Comparison of ENCODE assay signal across 24 mouse cellular contexts in genomic region chr10:128621986-128622520, GRCm38 (mm10). TPM values are rescaled to one million over a fixed set of nuclear protein-coding genes. Genes with fewer than 3 reads are reported as not detected.
DNase-seq lines count a peak whose midpoint lies in the region; ATAC-seq and TF ChIP-seq lines count a peak whose summit lies in the region.
"Had no signal": no experiment of that assay in that cellular context is flagged by ENCODE, and none has a peak within 500 bp of the region (broad histone marks: within the 10 kb centered on the region; RNA-seq: fewer than 3 reads in every experiment).

No protein-coding gene starts in this region.

- intact Hi-C loops in heart, postnatal 36 days (cut with DNase I), result loop anchor here (10.0 kb wide), 1 partner anchor 273 kb away; the partner anchor contains the start of gene Gdf11

- 78% methylated on average over 3 of the region's 3 CpGs for WGBS in midbrain, embryonic 11.5 days
- 72% methylated on average over 3 of the region's 3 CpGs for WGBS in midbrain, embryonic 14.5 days

- no peak for DNase-seq in layer of hippocampus, adult 2 months (ENCODE audit: low spot score in 2 of 2)
- no peak for DNase-seq in layer of hippocampus, adult 18-20 months (ENCODE audit: low spot score in 2 of 2)
- peak; percentile 78 for DNase-seq in midbrain, embryonic 11.5 days (ENCODE audit: low spot score, missing footprints)
- no peak for DNase-seq in midbrain, embryonic 14.5 days
- DNase-seq in MEL-GATA-1-ER (ENCODE audit: extremely low read depth, low read depth), result peak; percentile 36
- DNase-seq in heart, postnatal 36 days, result no peak
- no peak for DNase-seq in right cerebral cortex, adult 2 months (ENCODE audit: low spot score in 2 of 2)
- DNase-seq: adrenal gland, adult 8-10 months; cerebellum, adult 9-10 months; gastrocnemius, postnatal 14 days; heart, adult 18-20 months; kidney, adult 8-10 months; kidney, postnatal 25 days; right cerebral cortex, postnatal 14 days had no signal

- H3K4me2 ChIP-seq in midbrain, embryonic 11.5 days, result no peak overlapping the region
- no peak overlapping the region for H3K4me2 ChIP-seq in midbrain, embryonic 14.5 days (ENCODE audit: low read length)
- H3K4me2 ChIP-seq: embryonic facial prominence, embryonic 12.5 days; heart, embryonic 15.5 days; lung, embryonic 15.5 days; midbrain, embryonic 15.5 days; stomach, embryonic 15.5 days had no signal

- H3K9me3 ChIP-seq in midbrain, embryonic 11.5 days (ENCODE audit: control insufficient read depth, low read length), result no peaks in the 10 kb centered on the region
- H3K9me3 ChIP-seq in midbrain, embryonic 14.5 days (ENCODE audit: control insufficient read depth, low read length), result no peaks in the 10 kb centered on the region
- H3K9me3 ChIP-seq: embryonic facial prominence, embryonic 12.5 days; heart, embryonic 15.5 days; hindbrain, embryonic 10.5 days; lung, embryonic 15.5 days; midbrain, embryonic 15.5 days; stomach, embryonic 15.5 days had no signal

- peaks cover 18% of the 10 kb centered on the region for H3K36me3 ChIP-seq in midbrain, embryonic 11.5 days (ENCODE audit: control insufficient read depth, insufficient read depth, low read length)
- peaks cover 28% of the 10 kb centered on the region for H3K36me3 ChIP-seq in midbrain, embryonic 14.5 days (ENCODE audit: control insufficient read depth, insufficient read depth, low read length)

- TF ChIP-seq CTCF in layer of hippocampus, adult 2 months (conservative IDR thresholded peaks at IDR 0.05), result peak; percentile 50

- no peak overlapping the region for H3K9ac ChIP-seq in midbrain, embryonic 11.5 days (ENCODE audit: low read length)
- no peak overlapping the region for H3K9ac ChIP-seq in midbrain, embryonic 14.5 days (replicated peaks; ENCODE audit: low read length)
- H3K9ac ChIP-seq: embryonic facial prominence, embryonic 12.5 days; heart, embryonic 15.5 days; lung, embryonic 15.5 days; midbrain, embryonic 15.5 days; stomach, embryonic 15.5 days had no signal

- no peak overlapping the region for H3K27ac ChIP-seq in layer of hippocampus, adult 2 months
- H3K27ac ChIP-seq in midbrain, embryonic 11.5 days (ENCODE audit: low read depth, low read length), result no peak overlapping the region
- no peak overlapping the region for H3K27ac ChIP-seq in midbrain, embryonic 14.5 days (replicated peaks; ENCODE audit: low read depth, low read length)
- H3K27ac ChIP-seq: embryonic facial prominence, embryonic 12.5 days; heart, embryonic 15.5 days; hindbrain, embryonic 10.5 days; lung, embryonic 15.5 days; midbrain, embryonic 15.5 days; stomach, embryonic 15.5 days had no signal

- ATAC-seq in midbrain, embryonic 11.5 days (ENCODE audit: low FRiP score), result no peak
- ATAC-seq in midbrain, embryonic 14.5 days (ENCODE audit: low FRiP score, low TSS enrichment), result no peak
- ATAC-seq: CD4-positive, CD25-positive, alpha-beta regulatory T cell, adult 4 months; forebrain, embryonic 14.5 days; midbrain, embryonic 15.5 days had no signal

- no peak overlapping the region for H3K4me3 ChIP-seq in layer of hippocampus, adult 2 months
- no peak overlapping the region for H3K4me3 ChIP-seq in midbrain, embryonic 11.5 days (ENCODE audit: low read depth, low read length)
- H3K4me3 ChIP-seq in midbrain, embryonic 14.5 days (replicated peaks; ENCODE audit: low read depth, low read length), result no peak overlapping the region
- H3K4me3 ChIP-seq: embryonic facial prominence, embryonic 12.5 days; heart, embryonic 15.5 days; hindbrain, embryonic 10.5 days; lung, embryonic 15.5 days; midbrain, embryonic 15.5 days; myocyte; stomach, embryonic 15.5 days had no signal

- no peaks in the 10 kb centered on the region for H3K27me3 ChIP-seq in midbrain, embryonic 11.5 days (ENCODE audit: control insufficient read depth, insufficient read depth, low read length)
- H3K27me3 ChIP-seq in midbrain, embryonic 14.5 days (ENCODE audit: control insufficient read depth, insufficient read depth, low read length), result no peaks in the 10 kb centered on the region
- H3K27me3 ChIP-seq: embryonic facial prominence, embryonic 12.5 days; heart, embryonic 15.5 days; lung, embryonic 15.5 days; midbrain, embryonic 15.5 days; stomach, embryonic 15.5 days had no signal

- H3K4me1 ChIP-seq in midbrain, embryonic 11.5 days (ENCODE audit: control insufficient read depth, insufficient read depth, low read length), result peaks cover 6% of the 10 kb centered on the region
- peaks cover 7% of the 10 kb centered on the region for H3K4me1 ChIP-seq in midbrain, embryonic 14.5 days (ENCODE audit: control insufficient read depth, insufficient read depth, low read length)

RNA-seq across cellular contexts. Expression of gene Rps26, which starts 4.5 kb away (rescaled TPM):
- total RNA-seq in layer of hippocampus, adult 2 months (2021), result 100 to 1,000 TPM; 283 to 303 TPM
- total RNA-seq in layer of hippocampus, adult 18-20 months (2021), result 100 to 1,000 TPM; 273 to 330 TPM
- 588 and 638 TPM in 2 replicates for polyA plus RNA-seq in midbrain, embryonic 11.5 days (2014; fragmentation: Nextera tagmentation; extraction: Ambion mirVana)
- polyA plus RNA-seq in midbrain, embryonic 14.5 days (2014; fragmentation: Nextera tagmentation; extraction: Ambion mirVana), result 529 and 586 TPM in 2 replicates
- total RNA-seq in heart, postnatal 36 days (2021), result 100 to 1,000 TPM; 246 to 289 TPM

RNA-seq across cellular contexts. Expression of gene Ikzf4, which starts 23.7 kb away (rescaled TPM):
- total RNA-seq in layer of hippocampus, adult 2 months (2021), result 10 to 100 TPM; 16.7 to 18.7 TPM
- 10 to 100 TPM; 15.5 to 16.5 TPM for total RNA-seq in layer of hippocampus, adult 18-20 months (2021)
- polyA plus RNA-seq in midbrain, embryonic 11.5 days (2014; fragmentation: Nextera tagmentation; extraction: Ambion mirVana), result 3.8 and 4.2 TPM in 2 replicates
- polyA plus RNA-seq in midbrain, embryonic 14.5 days (2014; fragmentation: Nextera tagmentation; extraction: Ambion mirVana), result 21.2 and 23.6 TPM in 2 replicates
- total RNA-seq in heart, postnatal 36 days (2021), result under 1 TPM; 0.62 to 0.69 TPM
- total RNA-seq: common myeloid progenitor, adult 5-6 weeks had no signal

RNA-seq across cellular contexts. Expression of gene Erbb3, which starts 32.6 kb away (rescaled TPM):
- total RNA-seq in layer of hippocampus, adult 2 months (2021), result 1 to 10 TPM; 5.7 to 5.9 TPM
- 1 to 10 TPM; 7.1 to 7.5 TPM for total RNA-seq in layer of hippocampus, adult 18-20 months (2021)
- 0.49 and 0.77 TPM in 2 replicates for polyA plus RNA-seq in midbrain, embryonic 11.5 days (2014; fragmentation: Nextera tagmentation; extraction: Ambion mirVana)
- polyA plus RNA-seq in midbrain, embryonic 14.5 days (2014; fragmentation: Nextera tagmentation; extraction: Ambion mirVana), result 0.26 and 0.47 TPM in 2 replicates
- 1 to 10 TPM; 8.9 to 9.2 TPM for total RNA-seq in heart, postnatal 36 days (2021)

RNA-seq across cellular contexts. Expression of gene Suox, which starts 51.8 kb away (rescaled TPM):
- 10 to 100 TPM; 12.5 to 12.6 TPM for total RNA-seq in layer of hippocampus, adult 2 months (2021)
- total RNA-seq in layer of hippocampus, adult 18-20 months (2021), result 10 to 100 TPM; 12.8 to 13.9 TPM
- 12.5 and 12.7 TPM in 2 replicates for polyA plus RNA-seq in midbrain, embryonic 11.5 days (2014; fragmentation: Nextera tagmentation; extraction: Ambion mirVana)
- polyA plus RNA-seq in midbrain, embryonic 14.5 days (2014; fragmentation: Nextera tagmentation; extraction: Ambion mirVana), result 10.3 and 10.4 TPM in 2 replicates
- total RNA-seq in heart, postnatal 36 days (2021), result 10 to 100 TPM; 23.7 to 27.0 TPM

RNA-seq across cellular contexts. Expression of gene Pa2g4, which starts 56.3 kb away (rescaled TPM):
- total RNA-seq in layer of hippocampus, adult 2 months (2021), result 10 to 100 TPM; 61.4 to 64.4 TPM
- total RNA-seq in layer of hippocampus, adult 18-20 months (2021), result 10 to 100 TPM; 60.4 to 61.7 TPM
- 241 and 249 TPM in 2 replicates for polyA plus RNA-seq in midbrain, embryonic 11.5 days (2014; fragmentation: Nextera tagmentation; extraction: Ambion mirVana)
- 122 and 142 TPM in 2 replicates for polyA plus RNA-seq in midbrain, embryonic 14.5 days (2014; fragmentation: Nextera tagmentation; extraction: Ambion mirVana)
- 10 to 100 TPM; 43.4 to 50.5 TPM for total RNA-seq in heart, postnatal 36 days (2021)

Comparison
In these comparisons a context has a peak if more than half of its experiments do, and no peak if none do; other contexts are left out.
1. DNase-seq: peak in midbrain, embryonic 11.5 days (single experiment) and MEL-GATA-1-ER (single experiment); none in layer of hippocampus, adult 2 months (0 of 2), layer of hippocampus, adult 18-20 months (0 of 2), midbrain, embryonic 14.5 days (single experiment), heart, postnatal 36 days (0 of 2) and right cerebral cortex, adult 2 months (0 of 2).
2. RNA of gene Ikzf4, which starts 23.7 kb away (total RNA-seq): 16.7 to 18.7 TPM in layer of hippocampus, adult 2 months and 15.5 to 16.5 TPM in layer of hippocampus, adult 18-20 months; 0.62 to 0.69 TPM in heart, postnatal 36 days; every median in the first group is over 4 times any median in the second.